Mouse (Mus musculus): Measurements from ENCODE around the gene Armc7.

- TF ChIP-seq POLR2A (IDR thresholded peaks at IDR 0.05; ENCODE audit: borderline replicate concordance, insufficient read depth, low read length) (no peak), CTCF (IDR thresholded peaks at IDR 0.05; ENCODE audit: borderline replicate concordance, insufficient read depth, low read depth, low read length) (no peak)
Observed at GRCm38 (mm10) chr11:115432814-115433213, 42.7 kb upstream of the Armc7 start.

Data from cerebellum, adult 2 months (tissue).